Mouse (Mus musculus) hindbrain, embryonic 10.5 days (tissue): ENCODE results near the gene Bcas1. TPM values are rescaled to one million over a fixed set of nuclear protein-coding genes. Genes with fewer than 3 reads are reported as not detected.
A peak's percentile ranks its signal among the peaks of the same experiment; 100 is the strongest.

Experiments
- DNase-seq: peaks from one replicate; pipeline ENCODE4 v3.0.0-alpha.2; 2017; ENCODE audit warnings: low spot score
- H3K27ac ChIP-seq: fragments of 300-500 bp; sonication (generic); 2 replicates; pipeline ENCODE4 v1.5.1; 2016; ENCODE audit warnings: mild to moderate bottlenecking, moderate library complexity
- H3K27me3 ChIP-seq: fragments of 300-500 bp; sonication (generic); 2 replicates; pipeline ENCODE4 v1.6.1; 2016; ENCODE audit warnings: mild to moderate bottlenecking; ENCODE audit not compliant: poor library complexity, insufficient read depth, severe bottlenecking
- H3K36me3 ChIP-seq: fragments of 300-500 bp; sonication (generic); 2 replicates; pipeline ENCODE4 v1.6.1; 2016; ENCODE audit warnings: mild to moderate bottlenecking, moderate library complexity
- H3K4me1 ChIP-seq: fragments of 300-500 bp; sonication (generic); replicated peaks from 2 replicates; pipeline ENCODE4 v1.6.1; 2016; ENCODE audit warnings: mild to moderate bottlenecking
- H3K4me3 ChIP-seq: fragments of 300-500 bp; sonication (generic); 2 replicates; pipeline ENCODE4 v1.5.1; 2016; ENCODE audit warnings: mild to moderate bottlenecking, moderate library complexity
- H3K9me3 ChIP-seq: fragments of 300-500 bp; sonication (generic); 2 replicates; pipeline ENCODE4 v1.6.1; 2016; ENCODE audit warnings: mild to moderate bottlenecking, moderate library complexity
- WGBS: fragments of 180-500 bp; shearing (Covaris S2); methylation state at CpG from one replicate; pipeline ENCODE4 v1.1.7; 2016; 5-methylcytosine and 5-hydroxymethylcytosine counted together
- polyA plus RNA-seq: library from polyadenylated mRNA; unstranded; fragments of >200 nt; fragmentation: Nextera tagmentation; extraction: Ambion mirVana; gene quantifications from 2 replicates; pipeline ENCODE4 v1.2.1, GENCODE M21; 2016

Bcas1 gene
- polyA plus RNA-seq, 1 experiment from 2014 or later: 2.2 TPM

GRCm38 (mm10) chr2:170342312-170342830 is 85.3 kb downstream of the Bcas1 start:
- H3K27ac ChIP-seq: no peak overlapping the region
- no peak for DNase-seq

GRCm38 (mm10) chr2:170341179-170341578 is 86.5 kb downstream of the Bcas1 start:
- no peak for DNase-seq
- no peak overlapping the region for H3K4me3 ChIP-seq
- WGBS: 84% methylated on average over 8 of the region's 8 CpGs
- H3K36me3 ChIP-seq: no peaks in the 10 kb centered on the region
- H3K9me3 ChIP-seq: no peaks in the 10 kb centered on the region
- peaks cover 41% of the 10 kb centered on the region for H3K4me1 ChIP-seq
- H3K27me3 ChIP-seq: no peaks in the 10 kb centered on the region
- no peak overlapping the region for H3K27ac ChIP-seq

More at GRCm38 (mm10) chr2:170342312-170342830, 85.3 kb downstream of the Bcas1 start:
- Histone ChIP-seq H3K4me3 (no peak overlapping the region), H3K27me3 (no peaks in the 10 kb centered on the region), H3K9me3 (no peaks in the 10 kb centered on the region), H3K4me1 (peaks cover 43% of the 10 kb centered on the region), H3K36me3 (no peaks in the 10 kb centered on the region)
- WGBS: 93% methylated on average over 12 of the region's 12 CpGs

DNA sequence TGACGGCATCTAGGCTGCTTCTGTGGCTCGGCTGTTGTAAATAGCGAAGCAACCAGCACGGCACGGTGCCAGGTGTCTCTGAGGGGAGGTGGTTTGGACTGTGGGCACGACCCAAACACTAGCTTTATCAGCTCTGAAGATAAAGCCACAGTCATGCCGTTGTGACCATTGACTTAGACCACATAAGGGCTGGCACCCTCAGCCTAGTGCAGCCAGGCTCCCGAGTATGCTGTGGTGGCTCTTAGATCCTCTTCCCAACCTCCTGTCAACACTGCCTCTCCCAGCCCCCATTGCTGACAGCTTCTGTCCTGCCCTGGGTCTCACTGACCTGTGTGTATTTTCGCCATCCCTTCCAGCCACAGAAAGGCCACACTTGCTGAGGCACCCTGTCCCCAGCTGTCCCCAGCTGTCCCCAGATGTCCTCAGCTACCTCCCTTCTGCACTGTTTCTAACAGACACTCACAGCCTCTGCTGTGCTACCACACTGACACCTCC is 91.3 kb downstream of the Bcas1 start:
- no peak overlapping the region for H3K27ac ChIP-seq
- H3K36me3 ChIP-seq: no peaks in the 10 kb centered on the region
- H3K4me3 ChIP-seq: no peak overlapping the region
- no peak for DNase-seq
- WGBS: 78% methylated on average over 9 of the region's 9 CpGs
- H3K9me3 ChIP-seq: no peaks in the 10 kb centered on the region
- no peaks in the 10 kb centered on the region for H3K27me3 ChIP-seq
- peaks cover 11% of the 10 kb centered on the region for H3K4me1 ChIP-seq

DNA sequence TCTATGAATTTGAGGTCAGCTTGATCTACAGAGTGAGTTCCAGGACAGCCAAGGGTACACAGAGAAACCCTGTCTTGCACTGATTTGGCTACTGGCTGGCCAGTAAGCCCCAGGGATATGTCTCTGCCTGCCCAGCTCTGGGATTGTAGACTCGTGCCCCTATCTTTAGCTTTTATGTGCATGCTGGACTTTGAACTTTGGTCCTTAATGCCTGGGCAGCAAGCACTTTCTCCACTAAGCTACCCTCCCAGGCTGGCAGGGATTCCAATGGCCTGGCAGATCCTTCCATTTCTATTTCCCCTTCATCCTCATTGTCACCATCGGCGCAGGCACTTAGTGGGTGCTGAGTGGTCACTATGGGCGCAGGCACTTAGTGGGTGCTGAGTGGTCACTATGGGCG is 92.5 kb downstream of the Bcas1 start:
- no peaks in the 10 kb centered on the region for H3K9me3 ChIP-seq
- H3K27ac ChIP-seq: no peak overlapping the region
- H3K4me1 ChIP-seq: peaks cover 11% of the 10 kb centered on the region
- no peaks in the 10 kb centered on the region for H3K27me3 ChIP-seq
- H3K36me3 ChIP-seq: no peaks in the 10 kb centered on the region
- no peak for DNase-seq
- no peak overlapping the region for H3K4me3 ChIP-seq
- 95% methylated on average over 5 of the region's 5 CpGs for WGBS

DNA sequence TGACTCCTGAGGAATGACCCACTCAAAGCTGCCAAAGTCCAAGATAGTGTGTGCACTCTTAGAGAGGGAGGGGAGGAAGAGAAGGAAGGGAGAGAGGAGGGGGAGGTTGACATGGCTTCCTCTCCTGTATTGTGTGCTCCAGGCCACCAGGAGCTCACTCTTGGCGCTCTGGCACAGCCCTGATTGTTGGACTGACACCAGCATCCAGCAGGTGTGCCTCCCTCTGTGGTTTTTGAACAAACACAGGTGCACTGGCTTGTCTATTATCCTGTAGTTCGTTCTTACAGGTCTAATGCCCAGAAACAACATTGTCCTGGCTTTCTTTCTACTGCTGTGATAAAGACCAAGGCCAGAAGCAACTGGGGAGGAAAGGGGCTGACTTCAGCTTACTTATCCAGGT is 95.8 kb downstream of the Bcas1 start:
- H3K36me3 ChIP-seq: no peaks in the 10 kb centered on the region
- WGBS: 76% methylated on average over 2 of the region's 2 CpGs

GRCm38 (mm10) chr2:170330466-170330865 is 97.2 kb downstream of the Bcas1 start:
- no peak for DNase-seq
- 82% methylated on average over 8 of the region's 8 CpGs for WGBS

More for the DNA sequence above, 95.8 kb downstream of the Bcas1 start:
- H3K9me3 ChIP-seq: no peaks in the 10 kb centered on the region
- H3K4me1 ChIP-seq: no peaks in the 10 kb centered on the region
- H3K27me3 ChIP-seq: no peaks in the 10 kb centered on the region
- H3K27ac ChIP-seq: no peak overlapping the region
- no peak overlapping the region for H3K4me3 ChIP-seq
- DNase-seq: no peak

DNA sequence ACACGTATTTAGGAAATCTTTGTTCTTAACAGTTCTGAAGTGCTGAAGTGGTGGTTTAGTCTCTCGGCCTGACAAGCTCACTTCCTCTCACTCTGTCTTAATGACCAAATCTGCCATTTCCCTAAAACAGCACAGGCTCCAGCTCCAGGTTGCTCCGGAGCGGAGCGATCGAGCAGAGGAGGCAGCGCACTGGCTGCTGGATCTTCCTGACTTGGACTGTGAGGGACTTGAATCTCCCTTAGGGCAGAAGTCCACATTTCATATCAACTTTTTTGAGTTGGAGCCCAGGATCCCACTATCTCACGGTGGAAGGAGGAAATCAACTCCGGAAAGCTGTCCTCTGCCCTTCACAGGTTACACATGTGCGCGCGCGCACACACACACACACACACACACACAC is 97.7 kb downstream of the Bcas1 start:
- H3K27me3 ChIP-seq: no peaks in the 10 kb centered on the region
- no peaks in the 10 kb centered on the region for H3K36me3 ChIP-seq
- H3K4me3 ChIP-seq: no peak overlapping the region
- no peak overlapping the region for H3K27ac ChIP-seq
- 93% methylated on average over 13 of the region's 13 CpGs for WGBS
- no peaks in the 10 kb centered on the region for H3K4me1 ChIP-seq
- H3K9me3 ChIP-seq: no peaks in the 10 kb centered on the region
- no peak for DNase-seq

More at GRCm38 (mm10) chr2:170330466-170330865, 97.2 kb downstream of the Bcas1 start:
- Histone ChIP-seq H3K9me3 (no peaks in the 10 kb centered on the region), H3K4me1 (no peaks in the 10 kb centered on the region), H3K27ac (no peak overlapping the region), H3K36me3 (no peaks in the 10 kb centered on the region), H3K27me3 (no peaks in the 10 kb centered on the region), H3K4me3 (no peak overlapping the region)

DNA sequence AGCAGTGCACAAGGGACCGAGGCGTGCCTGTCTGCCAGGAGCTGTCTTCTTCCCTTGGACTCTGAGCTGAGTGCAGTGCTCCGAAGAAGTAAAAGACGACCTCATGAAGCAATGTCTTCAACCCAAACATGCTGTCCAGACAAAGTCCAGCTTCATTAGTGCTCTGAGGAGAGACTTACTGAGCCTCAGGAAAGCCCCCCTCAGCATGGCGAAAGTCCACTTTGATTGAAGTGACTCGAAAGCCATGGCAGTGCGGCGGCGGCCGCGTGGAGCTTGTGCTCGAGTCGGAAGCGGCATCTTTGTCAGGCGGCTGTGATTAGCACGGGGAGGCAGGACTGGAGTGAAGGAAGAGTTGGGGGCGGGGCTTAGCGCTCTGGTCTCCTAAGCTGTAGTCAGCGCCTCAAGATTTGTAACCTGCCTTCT is 103.7 kb downstream of the Bcas1 start:
- peak overlapping the region; percentile 85 for H3K27ac ChIP-seq

DNA sequence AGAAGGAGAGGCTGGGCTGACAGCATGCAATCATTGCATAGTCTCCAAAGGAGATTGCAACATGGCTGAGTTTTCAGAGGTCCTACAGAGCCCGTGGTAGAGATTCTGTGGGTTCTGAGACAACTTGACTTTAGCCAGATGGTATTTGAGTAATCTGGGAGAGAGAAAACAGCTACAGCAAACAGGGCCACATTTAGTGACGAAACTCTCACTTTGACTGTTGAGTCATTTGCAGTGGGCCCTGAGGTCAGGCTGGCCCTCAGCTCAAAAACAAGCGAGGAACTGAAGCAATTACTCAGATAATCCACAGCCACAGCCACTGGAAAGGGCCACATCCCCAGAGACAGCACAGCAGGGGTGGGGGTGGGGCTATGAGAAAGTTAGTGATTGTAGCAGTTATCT is 105.6 kb downstream of the Bcas1 start:
- WGBS: 50% methylated on average over 3 of the region's 3 CpGs
- Histone ChIP-seq H3K27me3 (peaks cover 14% of the 10 kb centered on the region), H3K4me1 (peaks cover 36% of the 10 kb centered on the region), H3K36me3 (no peaks in the 10 kb centered on the region), H3K4me3 (no peak overlapping the region), H3K9me3 (no peaks in the 10 kb centered on the region), H3K27ac (no peak overlapping the region; the same call in 1 of the 2 replicates)
- no peak for DNase-seq

More for the DNA sequence above, 103.7 kb downstream of the Bcas1 start:
- H3K4me3 ChIP-seq: peak overlapping the region; percentile 48
- H3K4me1 ChIP-seq: peaks cover 32% of the 10 kb centered on the region
- peak; percentile 85 for DNase-seq
- no peaks in the 10 kb centered on the region for H3K9me3 ChIP-seq
- no peaks in the 10 kb centered on the region for H3K36me3 ChIP-seq
- H3K27me3 ChIP-seq: peaks cover 14% of the 10 kb centered on the region
- WGBS: 4% methylated on average over 19 of the region's 19 CpGs

DNA sequence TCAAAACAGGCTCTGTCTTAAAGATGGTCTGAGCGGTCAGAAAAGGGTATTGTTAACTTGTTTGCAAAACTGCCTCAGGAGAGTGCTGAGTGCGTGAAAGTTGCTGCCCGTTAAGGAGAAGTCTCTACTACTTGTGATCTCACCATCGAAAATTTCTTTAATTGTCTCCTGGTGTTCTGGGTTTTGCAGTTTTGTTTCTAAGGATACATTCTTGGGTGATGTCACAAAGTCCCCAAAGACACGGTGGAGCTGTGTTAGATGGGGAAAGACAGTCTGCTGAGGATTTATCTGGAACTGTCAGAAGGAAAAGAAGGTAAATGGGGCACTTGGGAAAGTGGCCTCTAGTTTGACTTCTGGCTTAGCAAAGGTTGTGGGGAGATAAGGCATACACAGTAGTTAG is 106.1 kb downstream of the Bcas1 start:
- Histone ChIP-seq H3K36me3 (no peaks in the 10 kb centered on the region), H3K27ac (no peak overlapping the region), H3K4me1 (peaks cover 36% of the 10 kb centered on the region), H3K4me3 (no peak overlapping the region), H3K27me3 (peaks cover 14% of the 10 kb centered on the region), H3K9me3 (no peaks in the 10 kb centered on the region)
- 68% methylated on average over 5 of the region's 5 CpGs for WGBS
- no peak for DNase-seq

DNA sequence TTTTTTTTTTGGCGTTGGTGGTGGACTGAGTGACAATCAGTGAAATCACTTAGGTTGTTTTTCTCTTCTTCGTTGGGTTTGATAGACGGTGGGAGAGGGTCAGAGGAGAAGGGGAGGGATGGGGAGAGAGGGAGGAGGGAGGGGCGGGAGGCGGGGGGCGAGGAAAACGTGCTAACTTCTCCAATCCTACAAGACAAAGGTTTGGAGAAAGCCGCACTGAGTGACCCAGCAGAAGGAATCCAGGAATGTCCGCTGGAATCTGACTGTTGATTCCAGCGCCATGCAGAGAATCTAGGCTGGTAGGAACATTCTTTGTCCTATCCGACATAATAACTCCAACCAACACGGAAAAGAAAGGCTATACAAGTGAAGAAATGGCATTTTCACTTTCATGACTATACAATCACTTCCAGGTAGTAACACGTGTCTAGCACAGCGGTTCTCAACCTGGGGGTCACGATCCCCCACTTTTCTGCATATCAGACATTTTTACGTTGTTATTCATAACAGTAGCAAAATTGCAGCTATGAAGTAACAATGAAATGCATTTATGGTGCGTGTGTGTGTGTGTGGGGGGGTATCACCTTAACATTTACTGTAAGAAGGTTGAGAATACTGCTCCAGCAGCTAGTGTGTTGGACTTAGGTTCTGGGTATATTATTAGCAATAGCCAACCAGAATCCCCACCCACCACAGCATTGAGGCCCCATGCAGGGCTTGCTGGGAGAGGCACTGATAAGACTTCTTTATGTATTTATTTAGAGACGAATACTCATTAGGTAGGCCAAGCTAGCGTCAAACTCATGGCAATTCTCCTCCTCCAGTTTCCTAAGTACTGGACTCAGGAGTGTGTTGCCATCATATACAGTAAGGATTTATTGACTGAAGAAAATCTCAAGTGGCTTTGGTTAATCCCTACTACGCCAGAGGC is 107.8 kb downstream of the Bcas1 start:
- WGBS: 23% methylated on average over 20 of the region's 20 CpGs
- H3K27ac ChIP-seq: peak overlapping the region; percentile 91

DNA sequence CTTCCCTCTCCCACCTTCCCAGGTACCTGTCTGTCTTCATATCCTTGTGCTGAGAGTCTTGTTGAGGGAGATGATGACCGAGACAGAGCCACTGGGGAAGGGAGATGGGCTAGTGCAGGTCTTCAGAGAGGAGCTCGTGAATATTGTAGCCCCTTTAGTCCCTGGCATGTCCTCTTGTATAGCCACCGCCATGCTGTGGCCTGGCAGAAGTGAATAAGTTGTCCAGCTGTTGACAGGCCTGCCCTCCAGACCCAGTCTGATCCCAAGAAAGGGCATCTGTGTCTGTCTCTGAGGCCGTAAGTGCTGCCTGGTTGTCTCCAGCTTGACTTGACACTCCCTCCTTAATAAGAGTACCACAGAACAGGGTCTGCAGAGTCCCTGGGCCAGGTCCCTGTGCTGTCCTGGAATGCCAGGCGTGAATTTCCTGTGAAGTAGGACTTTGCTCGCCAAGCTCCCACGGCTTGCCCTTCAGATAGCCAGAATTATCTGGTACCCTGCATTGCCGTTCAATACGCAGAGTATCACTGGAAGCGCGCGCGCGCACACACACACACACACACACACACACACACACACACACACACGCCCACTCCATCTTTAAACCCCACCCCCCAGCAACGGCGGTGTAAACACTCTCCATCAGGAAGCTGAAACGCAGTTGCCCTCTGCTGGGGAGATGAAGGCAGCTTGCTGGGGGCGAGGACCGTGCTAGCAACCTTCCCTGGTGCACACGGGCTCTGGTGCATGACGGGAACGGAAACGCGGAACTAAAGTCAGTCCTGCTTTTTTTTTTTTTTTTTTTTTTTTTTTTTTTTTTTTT is 108.7 kb downstream of the Bcas1 start:
- Histone ChIP-seq H3K27ac (peak overlapping the region; percentile 91), H3K36me3 (no peaks in the 10 kb centered on the region), H3K4me1 (peaks cover 32% of the 10 kb centered on the region), H3K27me3 (peaks cover 14% of the 10 kb centered on the region), H3K4me3 (peak overlapping the region; percentile 54), H3K9me3 (no peaks in the 10 kb centered on the region)
- peak; percentile 92 for DNase-seq
- WGBS: 10% methylated on average over 25 of the region's 25 CpGs

More for the DNA sequence above, 107.8 kb downstream of the Bcas1 start:
- Histone ChIP-seq H3K9me3 (no peaks in the 10 kb centered on the region), H3K36me3 (no peaks in the 10 kb centered on the region), H3K4me3 (peak overlapping the region; percentile 54), H3K4me1 (peaks cover 36% of the 10 kb centered on the region), H3K27me3 (peaks cover 14% of the 10 kb centered on the region)
- DNase-seq: peak; percentile 58
